Mouse (Mus musculus): ENCODE results near the gene Kcnk1.

The Kcnk1 gene

GRCm38 (mm10) chr8:126036340-126036739 is 41.4 kb downstream of the Kcnk1 start:
- DNase-seq (ENCODE audit: low spot score in 2 of 2): no peak

- peak in 1 of 2 experiments; percentile 32 for DNase-seq (ENCODE audit: low spot score in 2 of 2)
Observed at GRCm38 (mm10) chr8:126045751-126046150, 50.8 kb downstream of the Kcnk1 start.

GRCm38 (mm10) chr8:126053911-126054310 is 58.9 kb downstream of the Kcnk1 start:
- DNase-seq (ENCODE audit: low spot score in 2 of 2): no peak

DNA sequence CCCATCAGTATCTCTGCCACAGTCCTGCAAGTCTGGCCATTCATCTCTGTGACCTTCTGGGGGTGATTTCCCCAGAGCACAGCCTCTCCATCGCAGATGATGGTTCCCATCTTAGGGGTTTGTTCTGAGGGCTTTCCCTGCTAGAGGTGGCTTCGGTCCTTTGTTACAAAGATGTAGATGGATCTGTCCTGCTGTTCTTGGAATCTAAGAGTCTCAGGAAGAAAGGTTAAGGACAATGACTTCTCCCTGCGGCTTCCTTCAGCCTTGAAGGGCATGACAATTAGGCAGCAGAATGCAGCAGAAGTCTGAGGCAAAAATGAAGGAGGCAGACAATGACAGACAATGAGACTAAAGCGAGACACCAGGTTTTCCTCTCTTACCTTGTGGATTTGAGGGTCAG is 63.9 kb downstream of the Kcnk1 start:
- no peak for DNase-seq (ENCODE audit: low spot score in 2 of 2)

GRCm38 (mm10) chr8:126062844-126063243 is 67.9 kb downstream of the Kcnk1 start:
- no peak for DNase-seq (ENCODE audit: low spot score in 2 of 2)

DNA sequence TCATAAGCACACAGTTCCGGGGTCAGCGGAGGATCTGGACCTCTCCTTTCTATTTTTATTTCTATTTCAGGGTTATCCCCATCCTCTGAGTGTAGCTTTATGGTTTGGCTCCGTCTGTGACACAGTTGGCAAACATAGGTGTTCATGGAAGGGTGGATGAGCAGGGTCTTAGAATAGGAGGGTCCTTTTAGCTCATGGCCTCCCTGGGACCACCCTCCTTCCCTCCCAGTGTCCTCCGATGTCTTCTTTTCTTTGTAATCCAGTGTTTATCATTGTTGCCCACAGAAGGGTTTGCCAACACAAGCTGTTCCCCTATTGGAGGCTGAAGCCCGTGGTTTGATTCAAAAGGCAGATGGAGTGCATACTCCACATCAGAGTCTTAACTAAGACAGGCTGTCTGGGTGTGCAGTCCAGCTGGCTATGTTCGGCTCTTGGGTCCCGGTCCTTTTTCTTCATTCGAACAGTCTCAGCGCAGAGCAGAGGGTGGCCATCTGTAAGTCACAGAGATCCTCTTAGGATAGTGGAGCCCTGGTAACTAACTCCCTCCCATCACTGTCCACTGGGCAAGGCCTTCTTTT is 69.0 kb downstream of the Kcnk1 start:
- peak; percentile 39 to 58 for DNase-seq (ENCODE audit: low spot score in 2 of 2)

- no peak for DNase-seq (ENCODE audit: low spot score in 2 of 2)
Observed at GRCm38 (mm10) chr8:126064587-126065145, 69.7 kb downstream of the Kcnk1 start.

DNA sequence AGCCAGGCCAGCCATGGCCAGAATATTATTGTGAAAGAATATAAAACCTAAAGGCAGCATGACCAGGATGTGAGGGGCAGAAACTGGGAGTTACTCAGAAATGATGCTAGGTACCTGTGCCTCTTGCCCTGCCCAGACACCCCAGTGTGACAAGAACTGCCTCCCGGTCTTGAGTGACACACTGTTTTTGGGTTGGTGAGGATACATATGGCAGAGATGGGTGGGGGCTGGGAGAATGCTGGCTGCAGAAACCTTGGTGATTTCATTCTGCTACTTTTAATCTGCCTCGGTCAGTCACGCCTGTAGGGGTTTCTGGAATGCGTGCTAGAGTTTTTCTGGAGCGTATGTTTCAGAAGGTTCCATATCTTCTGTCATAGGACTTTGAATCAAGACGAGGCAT is 72.3 kb downstream of the Kcnk1 start:
- no peak for DNase-seq (ENCODE audit: low spot score in 2 of 2)

DNA sequence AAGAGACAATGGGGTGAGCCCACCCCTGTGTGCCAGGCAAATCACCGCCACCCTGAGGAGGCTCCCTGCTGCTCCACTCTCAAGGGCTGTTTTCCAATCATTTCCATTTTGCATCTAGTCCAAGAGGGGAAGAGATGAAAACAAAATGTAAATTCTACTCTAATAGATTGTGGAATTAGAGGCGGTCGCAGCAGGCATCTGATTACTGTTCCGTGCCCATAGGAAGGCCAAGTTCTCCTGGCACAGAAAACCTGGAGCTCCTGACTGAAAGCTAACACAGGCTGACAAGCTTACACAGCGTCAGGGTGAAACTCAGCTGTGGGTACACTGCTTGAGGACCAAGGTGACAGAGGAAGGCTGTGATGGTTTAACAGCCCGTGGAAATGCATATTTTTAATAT is 73.2 kb downstream of the Kcnk1 start:
- no peak for DNase-seq (ENCODE audit: low spot score in 2 of 2)

- DNase-seq (ENCODE audit: low spot score in 2 of 2): no peak
Observed at GRCm38 (mm10) chr8:126072678-126073077, 77.7 kb downstream of the Kcnk1 start.

- peak; percentile 69 to 77 for DNase-seq (ENCODE audit: low spot score in 2 of 2)
Observed at GRCm38 (mm10) chr8:126073141-126073740, 78.3 kb downstream of the Kcnk1 start.

DNA sequence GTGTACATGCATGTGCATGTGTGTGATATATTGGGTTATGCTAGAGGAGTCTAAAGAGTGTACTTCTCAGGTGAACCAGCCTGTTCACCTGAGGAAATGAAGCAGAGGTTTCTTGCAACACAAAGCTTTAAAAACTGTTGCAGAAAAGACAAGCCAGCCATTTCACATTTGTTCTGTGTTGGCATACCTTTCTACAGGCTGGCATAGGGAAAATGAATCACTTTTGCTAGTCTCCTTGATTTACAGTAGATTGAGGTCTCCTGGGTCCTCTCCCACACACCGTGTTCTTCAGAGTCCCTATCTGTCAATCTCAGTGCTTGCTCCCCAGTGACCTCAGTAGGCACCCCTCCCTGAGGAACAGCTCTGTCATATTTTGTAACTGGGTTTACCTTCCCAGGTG is 79.1 kb downstream of the Kcnk1 start:
- no peak for DNase-seq (ENCODE audit: low spot score in 2 of 2)

DNA sequence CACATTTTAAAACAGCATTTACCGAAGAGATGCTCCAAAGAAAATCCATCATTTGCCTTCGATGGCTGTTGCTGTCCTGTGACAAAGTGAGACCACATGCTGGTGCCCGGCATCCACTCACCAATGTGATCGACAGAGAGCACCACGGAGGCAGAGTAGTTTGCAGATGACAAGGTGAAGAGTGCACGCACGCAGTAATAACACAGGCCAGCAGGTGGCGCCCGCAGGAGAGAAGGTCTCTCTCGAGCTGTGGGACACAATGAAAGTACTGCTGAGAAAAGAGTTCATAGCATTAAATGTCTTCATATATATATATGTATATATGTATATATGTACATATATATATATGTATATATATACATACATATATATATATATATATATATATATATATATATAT is 80.4 kb downstream of the Kcnk1 start:
- peak; percentile 56 to 81 for DNase-seq (ENCODE audit: low spot score in 2 of 2)
